Mouse (Mus musculus) forebrain, embryonic 15.5 days (tissue): Measurements from ENCODE around the gene Chmp6. TPM values are rescaled to one million over a fixed set of nuclear protein-coding genes. Genes with fewer than 3 reads are reported as not detected.

Source experiments
- ATAC-seq: fragments of 200-750 bp; cut with Nextera tagmentation; replicated peaks from 2 replicates; pipeline ENCODE4 v1.8.0; 2017; ENCODE audit warnings: mild to moderate bottlenecking, moderate TSS enrichment, moderate library complexity
- H3K27ac ChIP-seq: fragments of 300-500 bp; sonication (generic); replicated peaks from 2 replicates; pipeline ENCODE4 v1.5.1; 2015; ENCODE audit warnings: mild to moderate bottlenecking, inconsistent platforms
- H3K27me3 ChIP-seq: fragments of 300-500 bp; sonication (generic); 2 replicates; pipeline ENCODE4 v1.6.1; 2015; ENCODE audit warnings: inconsistent platforms
- H3K36me3 ChIP-seq: fragments of 300-500 bp; sonication (generic); 2 replicates; pipeline ENCODE4 v1.6.1; 2015; ENCODE audit warnings: mild to moderate bottlenecking, inconsistent platforms
- H3K4me1 ChIP-seq: fragments of 300-500 bp; sonication (generic); 2 replicates; pipeline ENCODE4 v1.6.1; 2015; ENCODE audit warnings: inconsistent platforms
- H3K4me2 ChIP-seq: fragments of 300-500 bp; sonication (generic); replicated peaks from 2 replicates; pipeline ENCODE4 v1.6.1; 2015; ENCODE audit warnings: mild to moderate bottlenecking, inconsistent platforms
- H3K4me3 ChIP-seq: fragments of 300-500 bp; sonication (generic); 2 replicates; pipeline ENCODE4 v1.5.1; 2015; ENCODE audit warnings: mild to moderate bottlenecking, inconsistent platforms
- H3K9ac ChIP-seq: fragments of 300-500 bp; sonication (generic); replicated peaks from 2 replicates; pipeline ENCODE4 v1.6.1; 2015; ENCODE audit warnings: mild to moderate bottlenecking, inconsistent platforms
- H3K9me3 ChIP-seq: fragments of 300-500 bp; sonication (generic); 2 replicates; pipeline ENCODE4 v1.6.1; 2016; ENCODE audit warnings: inconsistent platforms
- WGBS: fragments of 180-500 bp; shearing (Covaris S2); methylation state at CpG from one replicate; pipeline ENCODE4 v1.1.7; 2015; ENCODE audit warnings: mixed read lengths; 5-methylcytosine and 5-hydroxymethylcytosine counted together
- polyA plus RNA-seq: library from polyadenylated mRNA; unstranded; fragments of >200 nt; fragmentation: Nextera tagmentation; extraction: Ambion mirVana; gene quantifications from 2 replicates; pipeline ENCODE4 v1.2.1, GENCODE M21; 2015

Chmp6 gene
- polyA plus RNA-seq, 1 experiment from 2014 or later: 94.2 TPM

DNA sequence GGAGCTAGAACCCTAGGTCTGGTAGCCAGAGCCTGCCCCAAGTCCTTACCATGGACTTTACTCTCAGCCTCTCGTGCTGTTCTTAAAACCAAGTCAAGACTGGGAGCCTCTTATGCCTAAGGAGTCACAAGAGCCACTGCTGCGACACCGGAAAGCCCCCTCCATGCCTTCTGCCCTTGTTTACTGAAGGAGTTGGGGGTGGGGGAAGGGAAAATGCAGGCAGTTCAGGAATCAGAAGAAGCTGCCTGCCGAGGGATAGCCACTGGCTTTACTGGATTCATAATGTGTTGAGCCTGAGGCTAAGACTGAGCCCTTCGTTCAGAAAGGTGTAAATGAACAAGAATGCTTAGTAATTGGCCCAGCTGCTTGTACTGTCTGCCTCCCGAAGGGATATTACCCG is 396 bp upstream of the Chmp6 start:
- Histone ChIP-seq H3K27me3 (peaks cover 8% of the 10 kb centered on the region), H3K4me3 (peak overlapping the region; percentile 94), H3K9me3 (no peaks in the 10 kb centered on the region), H3K4me1 (peaks cover 36% of the 10 kb centered on the region), H3K4me2 (peak overlapping the region; percentile 95), H3K9ac (peak overlapping the region; percentile 96), H3K36me3 (peaks cover 12% of the 10 kb centered on the region; the same call in 1 of the 2 replicates), H3K27ac (peak overlapping the region; percentile 74)
- 7% methylated on average over 7 of the region's 7 CpGs for whole genome bisulfite sequencing
- peak; percentile 11; the same call in 1 of the 2 replicates for ATAC-seq

DNA sequence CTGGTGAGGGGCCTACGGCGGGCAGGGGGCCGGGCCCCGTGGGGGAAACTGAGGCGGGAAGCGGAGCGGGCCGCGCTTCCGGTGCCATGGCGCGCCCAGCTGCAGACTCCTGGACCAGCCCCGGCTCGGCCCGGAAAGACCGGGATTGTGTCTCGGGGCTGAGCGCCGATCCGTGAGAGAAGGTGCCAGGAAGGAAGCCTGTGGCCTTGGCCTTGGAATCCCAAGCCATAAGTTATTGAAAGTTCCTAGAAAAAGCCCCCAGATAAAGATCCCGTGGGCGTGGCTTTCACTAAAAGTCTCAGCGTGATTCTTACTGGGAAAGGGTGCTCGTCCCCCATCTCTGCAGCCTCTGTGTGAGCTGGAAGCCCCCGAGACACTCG is 684 bp downstream of the Chmp6 start:
- ATAC-seq: peak; percentile 67
- peaks cover 5% of the 10 kb centered on the region for H3K27me3 ChIP-seq
- 0% methylated on average over 26 of the region's 26 CpGs for WGBS
- peaks cover 36% of the 10 kb centered on the region for H3K4me1 ChIP-seq
- H3K4me2 ChIP-seq: peak overlapping the region; percentile 95
- peaks cover 22% of the 10 kb centered on the region for H3K36me3 ChIP-seq
- H3K9ac ChIP-seq: peak overlapping the region; percentile 96
- no peaks in the 10 kb centered on the region for H3K9me3 ChIP-seq
- H3K27ac ChIP-seq: peak overlapping the region; percentile 74
- peak overlapping the region; percentile 94 for H3K4me3 ChIP-seq

DNA sequence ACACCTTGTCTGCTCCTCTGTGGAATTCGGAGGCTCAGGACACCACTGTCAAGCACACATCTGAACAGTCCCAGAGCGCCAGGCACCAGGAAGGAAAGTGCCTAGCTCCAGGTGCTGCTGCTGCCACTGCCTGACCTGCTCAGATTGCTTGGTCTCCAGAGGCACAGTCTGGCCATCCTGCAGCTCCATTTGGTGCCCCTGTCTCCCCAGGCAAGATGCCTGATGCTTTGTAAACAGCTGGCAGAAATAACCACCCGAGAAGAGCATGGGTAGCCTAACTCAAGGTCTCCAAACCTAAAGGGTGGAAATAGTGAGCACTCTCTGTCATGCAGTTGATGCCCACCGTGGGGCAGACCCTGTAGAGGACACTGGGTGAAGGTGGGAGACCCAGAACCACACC is 1.1 kb downstream of the Chmp6 start:
- Histone ChIP-seq H3K9ac (peak overlapping the region; percentile 96), H3K9me3 (no peaks in the 10 kb centered on the region), H3K4me2 (peak overlapping the region; percentile 95), H3K27me3 (no peaks in the 10 kb centered on the region; the same call in 1 of the 2 replicates), H3K36me3 (peaks cover 27% of the 10 kb centered on the region), H3K27ac (peak overlapping the region; percentile 74; the same call in 1 of the 2 replicates), H3K4me3 (peak overlapping the region; percentile 94), H3K4me1 (peaks cover 36% of the 10 kb centered on the region)
- ATAC-seq: no peak
- 30% methylated on average over 4 of the region's 4 CpGs for WGBS

DNA sequence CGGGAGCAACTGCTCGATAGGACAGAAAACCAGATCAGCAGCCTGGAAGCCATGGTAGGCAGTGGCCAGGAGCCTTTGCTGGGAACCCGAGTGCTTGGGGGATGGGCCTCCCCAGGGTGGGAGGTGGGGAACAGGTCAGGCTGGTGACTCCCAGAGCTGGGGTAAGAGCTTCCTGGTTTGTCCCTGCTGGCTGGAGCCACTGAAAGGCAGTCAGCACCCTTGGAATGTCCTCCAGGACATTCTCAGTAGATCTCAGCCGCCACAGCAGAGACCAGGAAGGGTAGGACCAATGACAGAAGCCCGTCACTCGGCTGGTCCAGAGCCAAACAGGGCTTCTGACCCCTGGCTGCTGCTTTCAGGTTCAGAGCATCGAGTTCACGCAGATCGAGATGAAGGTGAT is 2.4 kb downstream of the Chmp6 start:
- Histone ChIP-seq H3K27ac (no peak overlapping the region), H3K9ac (no peak overlapping the region), H3K36me3 (peaks cover 27% of the 10 kb centered on the region), H3K4me2 (no peak overlapping the region), H3K9me3 (no peaks in the 10 kb centered on the region), H3K27me3 (no peaks in the 10 kb centered on the region), H3K4me3 (no peak overlapping the region), H3K4me1 (peaks cover 30% of the 10 kb centered on the region)
- WGBS: 91% methylated on average over 9 of the region's 9 CpGs
- no peak for ATAC-seq

DNA sequence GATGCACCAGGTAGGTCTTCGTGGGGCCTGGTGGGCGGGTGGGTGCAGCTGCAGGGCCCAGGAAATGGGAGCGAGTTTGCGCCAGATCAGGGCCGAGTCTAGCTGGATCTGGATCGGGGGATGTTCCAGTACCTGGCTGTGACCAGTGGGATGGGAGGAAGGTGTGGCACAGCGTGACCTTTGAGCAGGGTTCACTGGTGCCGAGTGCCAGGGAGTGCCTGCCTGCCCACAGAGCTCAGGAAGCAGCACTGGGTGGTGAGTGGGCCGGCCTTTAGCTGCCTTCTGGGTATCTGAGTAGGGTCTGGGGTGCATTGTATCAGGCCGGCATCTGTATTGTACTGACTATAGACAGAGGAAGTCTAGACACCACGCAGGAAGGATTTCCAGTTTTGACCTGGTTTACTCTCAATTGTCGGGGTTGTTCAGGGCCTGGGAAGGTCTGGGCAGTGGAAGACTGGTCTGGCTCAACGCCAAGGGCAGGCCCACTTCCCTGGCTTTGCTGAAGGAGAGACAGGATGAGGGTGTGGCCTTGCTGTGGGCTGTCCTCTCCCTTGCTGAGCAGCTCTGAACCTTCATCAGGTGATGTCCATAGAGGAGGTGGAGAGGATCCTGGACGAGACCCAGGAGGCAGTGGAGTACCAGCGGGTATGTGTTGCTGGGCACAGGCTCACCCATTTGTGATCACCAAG is 3.0 kb downstream of the Chmp6 start:
- Histone ChIP-seq H3K36me3 (peaks cover 27% of the 10 kb centered on the region), H3K4me3 (no peak overlapping the region), H3K9me3 (no peaks in the 10 kb centered on the region), H3K27me3 (no peaks in the 10 kb centered on the region), H3K27ac (no peak overlapping the region), H3K4me1 (peaks cover 30% of the 10 kb centered on the region), H3K9ac (no peak overlapping the region), H3K4me2 (no peak overlapping the region)
- ATAC-seq: no peak
- WGBS: 89% methylated on average over 15 of the region's 15 CpGs

DNA sequence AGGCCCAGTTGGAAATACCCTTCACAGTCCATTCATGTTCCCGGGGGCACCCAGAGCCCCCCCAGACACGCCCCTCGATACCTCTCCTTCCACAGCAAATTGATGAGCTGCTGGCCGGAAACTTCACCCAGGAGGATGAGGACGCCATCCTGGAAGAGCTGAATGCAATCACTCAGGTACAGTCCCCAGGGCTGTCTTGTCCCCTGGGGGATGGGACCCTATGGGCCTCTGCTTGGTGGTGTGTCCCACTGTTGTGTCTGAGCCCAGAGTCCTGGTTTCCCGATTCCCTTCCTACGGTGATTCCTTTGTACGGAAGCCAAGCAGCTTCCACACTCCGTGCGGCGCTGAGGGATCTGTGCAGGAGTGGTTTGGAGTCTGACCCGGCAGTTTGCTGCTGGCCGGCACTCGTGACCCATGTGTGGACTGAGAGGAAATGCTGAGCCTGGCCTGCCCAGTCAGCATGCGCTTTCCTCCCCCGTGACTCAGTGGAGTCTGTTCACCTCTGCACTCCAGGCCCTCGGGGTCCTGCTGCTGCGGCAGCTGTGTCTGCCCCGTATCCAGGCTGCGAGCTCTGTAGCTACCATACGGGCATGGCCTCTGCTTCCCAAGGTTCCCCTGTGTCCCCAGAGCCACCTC is 3.7 kb downstream of the Chmp6 start:
- WGBS: 94% methylated on average over 21 of the region's 21 CpGs
- peaks cover 30% of the 10 kb centered on the region for H3K4me1 ChIP-seq
- H3K9ac ChIP-seq: no peak overlapping the region
- H3K4me3 ChIP-seq: no peak overlapping the region
- H3K36me3 ChIP-seq: peaks cover 27% of the 10 kb centered on the region
- H3K9me3 ChIP-seq: no peaks in the 10 kb centered on the region
- H3K27ac ChIP-seq: no peak overlapping the region
- H3K4me2 ChIP-seq: no peak overlapping the region
- no peaks in the 10 kb centered on the region for H3K27me3 ChIP-seq
- no peak for ATAC-seq

DNA sequence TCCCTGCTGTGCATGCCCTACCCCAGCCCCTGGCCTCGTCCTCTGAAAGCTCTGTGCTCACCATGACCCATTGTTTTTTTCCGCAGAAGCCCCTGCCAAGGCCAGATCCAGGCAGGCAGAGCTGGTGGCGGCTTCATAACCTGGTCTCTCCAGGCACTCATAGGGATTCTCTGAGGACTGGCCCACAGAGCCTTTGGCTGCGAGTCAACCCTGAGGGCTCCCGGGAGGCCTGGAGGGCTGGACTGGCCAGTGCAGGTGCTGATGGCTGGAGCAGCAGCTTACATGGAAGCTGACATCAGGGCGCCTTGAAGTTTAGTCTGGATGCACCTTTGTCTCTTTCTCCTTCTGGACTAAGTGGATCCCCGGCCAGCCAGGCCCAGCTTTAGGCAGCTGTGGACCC is 5.3 kb downstream of the Chmp6 start:
- H3K27me3 ChIP-seq: no peaks in the 10 kb centered on the region
- H3K36me3 ChIP-seq: peaks cover 27% of the 10 kb centered on the region
- no peak overlapping the region for H3K4me2 ChIP-seq
- H3K9me3 ChIP-seq: no peaks in the 10 kb centered on the region
- 89% methylated on average over 7 of the region's 7 CpGs for WGBS
- H3K27ac ChIP-seq: no peak overlapping the region
- no peak for ATAC-seq
- peaks cover 17% of the 10 kb centered on the region for H3K4me1 ChIP-seq
- H3K4me3 ChIP-seq: no peak overlapping the region
- H3K9ac ChIP-seq: no peak overlapping the region

DNA sequence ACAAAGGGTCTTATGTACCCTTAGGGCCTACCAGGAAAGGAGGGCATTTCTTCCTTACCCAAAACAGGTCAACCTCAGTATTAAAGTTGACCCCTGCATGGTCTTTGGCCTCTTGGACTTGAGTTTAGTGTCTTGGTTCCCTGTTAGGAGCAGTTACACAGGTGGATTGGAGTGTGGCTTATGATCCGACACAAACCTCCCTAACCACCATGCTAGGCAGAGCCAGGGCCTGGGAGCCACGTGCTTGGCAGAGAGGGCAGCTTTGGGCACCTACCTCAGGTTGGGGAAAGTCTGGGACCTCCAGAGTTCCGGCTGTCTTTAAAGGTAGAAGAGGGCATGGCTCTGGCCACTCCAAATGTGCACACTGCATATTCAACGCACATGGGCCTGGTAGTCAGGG is 6.2 kb downstream of the Chmp6 start:
- H3K4me2 ChIP-seq: no peak overlapping the region
- 97% methylated on average over 4 of the region's 4 CpGs for WGBS
- H3K36me3 ChIP-seq: peaks cover 27% of the 10 kb centered on the region
- H3K9me3 ChIP-seq: no peaks in the 10 kb centered on the region
- ATAC-seq: no peak
- H3K27ac ChIP-seq: no peak overlapping the region
- no peaks in the 10 kb centered on the region for H3K27me3 ChIP-seq
- H3K4me3 ChIP-seq: no peak overlapping the region
- H3K9ac ChIP-seq: no peak overlapping the region
- H3K4me1 ChIP-seq: peaks cover 13% of the 10 kb centered on the region

DNA sequence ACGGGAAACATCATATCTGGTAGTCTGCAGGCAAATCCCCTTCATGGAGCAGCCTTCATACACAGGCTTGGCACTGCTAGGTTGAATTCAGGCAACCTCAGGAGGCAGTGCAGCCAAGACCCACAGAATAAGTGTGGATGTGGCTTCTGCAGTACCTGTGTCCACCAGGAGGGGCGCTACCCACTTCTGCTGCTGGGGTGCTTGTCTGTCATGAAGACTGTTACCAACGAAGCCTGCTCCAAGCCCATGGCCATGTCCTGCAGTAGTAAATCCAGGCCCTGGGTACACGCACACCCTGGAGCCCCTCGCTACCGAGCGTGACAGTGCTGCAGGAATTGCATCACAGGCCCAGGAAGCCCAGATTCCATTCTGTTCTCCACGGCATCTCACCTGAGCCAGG is 6.7 kb downstream of the Chmp6 start:
- no peak for ATAC-seq

DNA sequence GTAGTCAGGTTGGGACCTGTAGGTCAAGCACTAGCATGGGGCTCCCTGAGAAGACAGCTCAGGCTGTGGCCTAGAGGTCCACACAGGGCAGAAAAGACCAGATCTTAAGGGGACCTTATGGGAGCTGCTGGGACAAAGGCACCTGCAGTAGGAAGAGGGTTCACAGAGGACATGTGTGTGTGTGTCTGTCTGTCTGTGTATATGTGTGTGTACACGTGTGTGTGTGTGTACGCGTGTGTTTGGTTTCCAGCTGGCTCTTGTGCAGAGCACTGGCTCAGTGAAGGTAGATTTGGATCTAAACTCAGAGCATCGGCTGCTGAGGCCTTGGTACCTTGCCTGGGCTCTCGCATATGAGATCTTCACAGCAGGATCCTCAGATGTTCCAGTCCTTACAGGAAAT is 7.4 kb downstream of the Chmp6 start:
- Histone ChIP-seq H3K27me3 (no peaks in the 10 kb centered on the region), H3K27ac (no peak overlapping the region), H3K4me1 (0 out of 2 replicates have a peak, but pooled peaks cover under 1% of the 10 kb centered on the region), H3K4me3 (no peak overlapping the region), H3K9ac (no peak overlapping the region), H3K36me3 (peaks cover 27% of the 10 kb centered on the region), H3K4me2 (no peak overlapping the region), H3K9me3 (no peaks in the 10 kb centered on the region)
- 93% methylated on average over 5 of the region's 5 CpGs for WGBS
- ATAC-seq: no peak

More for the DNA sequence above, 6.7 kb downstream of the Chmp6 start:
- Histone ChIP-seq H3K4me2 (no peak overlapping the region), H3K4me3 (no peak overlapping the region), H3K27ac (no peak overlapping the region), H3K4me1 (peaks cover 8% of the 10 kb centered on the region), H3K9ac (no peak overlapping the region), H3K36me3 (peaks cover 27% of the 10 kb centered on the region), H3K27me3 (no peaks in the 10 kb centered on the region), H3K9me3 (no peaks in the 10 kb centered on the region)
- whole genome bisulfite sequencing: 62% methylated on average over 8 of the region's 8 CpGs

DNA sequence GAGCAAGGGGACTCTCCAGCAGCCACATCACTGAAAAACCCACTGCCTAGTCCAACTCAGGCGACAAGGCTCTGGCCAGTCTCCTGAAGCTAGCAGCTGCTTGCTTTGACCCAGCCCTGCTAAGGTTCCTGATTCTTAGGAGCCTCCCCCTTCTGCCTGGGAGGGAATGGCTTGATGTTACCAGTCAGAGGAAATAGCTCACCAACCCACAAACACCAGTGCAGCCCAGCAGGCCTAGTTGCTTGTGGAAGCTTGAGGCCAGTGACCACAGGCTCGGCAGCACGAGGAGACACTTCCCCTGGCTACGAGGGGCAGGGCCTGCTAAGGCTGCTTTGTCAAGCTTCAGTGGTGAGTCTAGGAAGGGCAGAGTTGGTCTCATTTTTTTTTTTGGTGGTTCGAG is 11.9 kb downstream of the Chmp6 start:
- ATAC-seq: no peak
- no peaks in the 10 kb centered on the region for H3K4me1 ChIP-seq
- H3K4me2 ChIP-seq: no peak overlapping the region
- 77% methylated on average over 5 of the region's 5 CpGs for WGBS
- H3K27me3 ChIP-seq: no peaks in the 10 kb centered on the region
- H3K36me3 ChIP-seq: no peaks in the 10 kb centered on the region
- no peaks in the 10 kb centered on the region for H3K9me3 ChIP-seq
- H3K4me3 ChIP-seq: no peak overlapping the region
- H3K27ac ChIP-seq: no peak overlapping the region
- no peak overlapping the region for H3K9ac ChIP-seq

DNA sequence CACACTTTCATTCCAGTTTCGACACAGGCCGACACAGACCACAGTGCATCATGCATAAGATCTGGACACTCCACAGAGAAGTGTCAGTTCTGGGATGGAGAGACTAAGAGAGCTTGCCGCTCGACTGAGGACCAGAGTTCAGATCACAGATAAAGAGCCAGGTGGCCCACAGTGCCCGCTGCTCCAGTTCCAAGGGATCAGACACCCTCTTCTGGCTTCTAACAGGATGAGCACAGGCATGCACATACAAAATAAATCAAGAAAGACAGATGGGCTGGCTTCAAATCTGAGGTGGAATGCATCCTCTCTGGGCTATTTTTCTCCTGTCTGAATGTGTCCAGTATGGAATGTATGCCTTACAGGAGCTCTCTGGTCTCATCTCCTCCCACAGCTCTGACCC is 13.5 kb downstream of the Chmp6 start:
- H3K4me2 ChIP-seq: no peak overlapping the region
- no peaks in the 10 kb centered on the region for H3K9me3 ChIP-seq
- WGBS: 87% methylated on average over 5 of the region's 5 CpGs
- no peak overlapping the region for H3K9ac ChIP-seq
- H3K27me3 ChIP-seq: no peaks in the 10 kb centered on the region
- no peaks in the 10 kb centered on the region for H3K36me3 ChIP-seq
- no peak overlapping the region for H3K27ac ChIP-seq
- ATAC-seq: no peak
- no peak overlapping the region for H3K4me3 ChIP-seq
- H3K4me1 ChIP-seq: no peaks in the 10 kb centered on the region
